Mouse (Mus musculus): Measurements from ENCODE around the gene Olfr522. TPM values are rescaled to one million over a fixed set of nuclear protein-coding genes. Genes with fewer than 3 reads are reported as not detected.

Olfr522 gene
- polyA plus RNA-seq, 1 experiment from 2014 or later, result not detected

DNA sequence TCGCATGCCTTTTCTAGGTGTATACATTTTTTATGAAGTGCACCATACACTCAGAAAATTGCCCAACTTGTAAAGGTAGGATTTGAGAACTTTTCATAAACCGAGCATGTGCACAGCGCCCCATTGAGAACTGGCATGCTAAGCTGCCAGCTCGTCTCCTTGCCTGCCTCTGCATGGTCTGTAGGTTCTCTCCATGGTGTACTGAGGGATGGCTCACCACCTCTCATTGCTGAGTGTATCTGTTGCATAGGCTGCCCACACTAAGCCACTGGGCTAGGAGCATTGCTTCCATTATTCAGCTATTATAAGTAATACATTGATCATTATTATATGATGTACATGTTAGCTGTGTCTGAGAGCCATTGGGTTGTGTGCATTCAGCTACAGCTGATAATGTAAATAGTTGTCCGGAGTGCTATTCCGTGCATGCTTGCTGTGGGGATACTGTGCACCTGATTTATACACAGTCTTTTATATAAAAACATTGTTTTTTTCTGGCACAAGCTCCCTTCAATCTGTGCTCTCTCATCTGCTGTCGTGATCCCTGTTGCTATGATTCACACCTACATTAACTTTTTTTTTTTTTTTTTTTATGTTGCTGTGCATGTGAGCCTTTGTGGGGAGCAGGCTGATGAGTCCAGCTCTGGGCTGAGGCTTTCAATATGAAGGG lies 23.3 kb upstream of the Olfr522 start:
- H3K4me1 ChIP-seq, result no peaks in the 10 kb centered on the region
- no peaks in the 10 kb centered on the region for H3K9me3 ChIP-seq
- no peaks in the 10 kb centered on the region for H3K27me3 ChIP-seq (ENCODE audit: poor library complexity, severe bottlenecking)
- no peak overlapping the region for H3K4me3 ChIP-seq
- no peak overlapping the region for H3K27ac ChIP-seq
- no peak for DNase-seq (ENCODE audit: extremely low spot score, low spot score)
- H3K36me3 ChIP-seq (replicated peaks), result no peaks in the 10 kb centered on the region
- 84% methylated on average over 7 of the region's 7 CpGs for WGBS

DNA sequence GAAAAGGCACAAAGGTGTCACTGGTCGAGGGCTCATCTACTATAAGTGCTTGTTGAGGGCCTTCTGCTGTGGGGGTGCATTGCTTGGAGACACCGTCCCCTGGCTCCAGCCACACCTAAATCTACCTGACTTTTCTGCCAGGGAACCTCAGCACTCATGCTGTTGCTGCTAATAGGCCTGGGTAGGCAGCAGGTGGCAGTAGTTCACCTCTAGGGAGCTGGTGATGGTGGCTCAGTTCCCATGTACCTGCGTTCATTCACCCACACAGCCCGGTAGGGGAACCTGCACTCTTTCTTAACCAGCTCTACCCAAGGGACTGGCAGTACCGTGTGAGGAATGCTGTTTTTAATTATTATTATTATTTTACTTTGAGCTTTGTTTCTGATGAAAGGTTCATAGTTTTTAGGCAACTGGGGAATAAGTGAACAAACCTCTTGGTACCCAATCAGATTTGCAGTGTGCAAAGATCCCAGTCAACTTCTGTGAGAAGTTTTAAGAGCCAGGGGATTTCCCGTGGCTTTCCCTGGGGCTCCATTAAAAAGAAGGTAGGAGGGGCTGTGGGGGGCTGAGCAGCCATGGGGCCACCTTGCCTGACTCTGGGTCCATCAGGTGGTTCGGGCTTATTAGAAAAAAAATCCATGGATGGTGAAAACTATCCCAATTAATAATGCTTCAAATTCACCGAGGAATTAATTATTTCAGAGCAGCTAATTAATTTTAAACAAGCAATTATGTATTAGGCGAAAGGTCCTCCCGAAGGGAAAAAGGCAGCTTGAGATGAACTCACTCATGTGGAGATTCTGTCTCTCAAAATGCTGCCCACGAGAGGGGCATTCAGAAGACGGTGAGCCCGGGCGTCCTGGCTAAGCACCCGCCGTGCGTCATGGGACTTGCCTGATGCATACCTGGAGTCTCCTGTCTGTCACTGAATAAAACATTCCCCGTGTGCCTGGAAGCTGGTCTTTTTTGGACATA lies 22.4 kb upstream of the Olfr522 start:
- Histone ChIP-seq H3K9me3 (no peaks in the 10 kb centered on the region), H3K27ac (no peak overlapping the region), H3K27me3 (ENCODE audit: poor library complexity, severe bottlenecking) (no peaks in the 10 kb centered on the region), H3K36me3 (replicated peaks) (no peaks in the 10 kb centered on the region), H3K4me1 (no peaks in the 10 kb centered on the region), H3K4me3 (no peak overlapping the region)
- DNase-seq (ENCODE audit: extremely low spot score, low spot score), result no peak
- WGBS, result 66% methylated on average over 18 of the region's 18 CpGs

DNA sequence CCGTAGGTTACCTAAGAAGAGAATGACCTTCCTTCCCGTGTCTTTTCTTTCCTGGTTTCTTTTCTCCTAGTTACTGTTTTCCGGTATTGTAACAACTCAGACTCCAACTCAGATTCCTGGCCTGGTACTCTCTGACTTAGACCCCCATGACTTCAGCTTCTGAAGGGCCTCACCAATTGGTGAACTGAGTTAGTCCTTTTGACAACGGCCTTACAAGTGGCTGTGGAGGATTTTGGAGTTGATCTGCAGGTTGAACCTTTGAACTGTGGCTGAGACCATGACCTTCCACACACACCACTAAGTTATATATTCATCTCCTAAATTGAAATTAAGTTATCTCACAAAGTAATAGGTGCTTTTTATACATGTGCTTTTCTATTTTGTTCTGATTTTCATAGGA lies 19.6 kb upstream of the Olfr522 start:
- Histone ChIP-seq H3K4me1 (no peaks in the 10 kb centered on the region), H3K27me3 (ENCODE audit: poor library complexity, severe bottlenecking) (no peaks in the 10 kb centered on the region), H3K27ac (no peak overlapping the region), H3K36me3 (replicated peaks) (no peaks in the 10 kb centered on the region), H3K9me3 (no peaks in the 10 kb centered on the region), H3K4me3 (no peak overlapping the region)
- no peak for DNase-seq (ENCODE audit: extremely low spot score, low spot score)
- WGBS, result 89% methylated on average over 4 of the region's 4 CpGs

DNA sequence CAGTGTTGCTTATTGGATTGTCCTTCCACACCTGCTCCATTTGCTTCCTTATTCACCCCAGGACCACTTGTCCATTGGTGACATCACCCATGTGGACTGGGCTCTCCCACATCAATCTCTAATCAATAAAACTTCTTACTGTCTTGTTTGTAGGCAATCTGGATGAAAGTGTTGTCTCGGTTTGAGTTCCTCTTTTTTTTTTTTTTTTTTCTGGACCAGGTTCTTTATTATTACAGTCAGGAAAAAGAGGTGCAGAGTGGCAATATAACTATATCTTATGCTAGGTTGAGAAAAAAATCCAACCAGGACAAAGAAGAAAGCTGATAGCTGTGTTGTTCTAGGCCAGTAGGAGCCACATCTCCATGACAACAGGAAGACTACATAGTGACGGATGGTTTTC lies 16.1 kb upstream of the Olfr522 start:
- Histone ChIP-seq H3K4me1 (no peaks in the 10 kb centered on the region), H3K36me3 (replicated peaks) (no peaks in the 10 kb centered on the region), H3K27ac (no peak overlapping the region), H3K4me3 (no peak overlapping the region), H3K9me3 (no peaks in the 10 kb centered on the region), H3K27me3 (ENCODE audit: poor library complexity, severe bottlenecking) (no peaks in the 10 kb centered on the region)
- DNase-seq (ENCODE audit: extremely low spot score, low spot score), result no peak
- 86% methylated on average over 2 of the region's 2 CpGs for WGBS

DNA sequence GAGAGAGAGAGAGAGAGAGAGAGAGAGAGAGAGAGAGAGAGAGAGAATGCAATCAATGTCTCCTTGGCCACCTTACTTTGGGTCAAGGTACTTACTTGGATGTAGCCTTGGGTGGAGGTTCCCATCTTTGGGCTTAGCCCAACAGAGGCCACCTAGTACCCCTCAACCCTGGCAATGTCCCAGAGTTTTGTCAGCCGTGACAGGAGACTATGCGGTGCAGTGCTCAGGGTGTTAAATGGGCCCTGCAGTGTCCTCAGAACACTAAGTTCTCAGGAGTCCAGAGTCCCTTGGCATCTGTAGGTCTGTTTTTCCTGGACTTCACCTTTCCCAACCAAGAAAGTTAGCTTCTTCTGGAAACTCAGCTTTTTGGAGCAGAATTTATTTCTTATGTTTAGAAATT lies 14.6 kb upstream of the Olfr522 start:
- H3K27ac ChIP-seq, result no peak overlapping the region
- 94% methylated on average over 2 of the region's 2 CpGs for WGBS
- DNase-seq (ENCODE audit: extremely low spot score, low spot score), result no peak
- H3K36me3 ChIP-seq (replicated peaks), result no peaks in the 10 kb centered on the region
- no peak overlapping the region for H3K4me3 ChIP-seq
- no peaks in the 10 kb centered on the region for H3K9me3 ChIP-seq
- H3K4me1 ChIP-seq, result no peaks in the 10 kb centered on the region
- H3K27me3 ChIP-seq (ENCODE audit: poor library complexity, severe bottlenecking), result no peaks in the 10 kb centered on the region

DNA sequence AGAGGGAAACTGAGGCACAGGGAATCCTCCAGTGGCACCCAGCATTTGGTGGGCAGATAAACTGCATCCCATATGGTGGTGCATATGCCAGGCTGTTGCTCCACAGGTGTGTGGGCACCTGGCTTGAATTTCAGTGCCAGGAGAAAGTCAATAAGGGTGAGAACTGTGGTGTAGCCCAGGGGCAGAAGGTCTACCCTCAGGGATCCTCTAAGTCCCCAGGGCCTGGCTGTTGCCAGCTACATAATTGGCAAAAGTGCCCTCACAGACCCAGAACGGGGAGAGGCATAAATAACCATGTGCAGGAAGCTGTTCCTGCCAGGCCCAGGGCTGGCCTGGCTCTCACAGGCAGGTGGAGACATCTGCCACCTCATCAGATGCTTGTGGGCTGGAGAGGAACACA lies 8.4 kb upstream of the Olfr522 start, which contains the start of gene Olfr523:
TSS of gene Olfr523 (plus strand) at position 282 of the 400 bp plus-strand sequence.
- Histone ChIP-seq H3K9me3 (no peaks in the 10 kb centered on the region; the same call in 1 of the 2 replicates), H3K27me3 (ENCODE audit: poor library complexity, severe bottlenecking) (no peaks in the 10 kb centered on the region), H3K4me1 (no peaks in the 10 kb centered on the region), H3K4me3 (no peak within 1 kb of the TSS), H3K36me3 (replicated peaks) (no peaks in the 10 kb centered on the region), H3K27ac (no peak within 1 kb of the TSS)
- 68% methylated on average over 1 of the region's 1 CpGs for WGBS
- no peak for DNase-seq (ENCODE audit: extremely low spot score, low spot score)

DNA sequence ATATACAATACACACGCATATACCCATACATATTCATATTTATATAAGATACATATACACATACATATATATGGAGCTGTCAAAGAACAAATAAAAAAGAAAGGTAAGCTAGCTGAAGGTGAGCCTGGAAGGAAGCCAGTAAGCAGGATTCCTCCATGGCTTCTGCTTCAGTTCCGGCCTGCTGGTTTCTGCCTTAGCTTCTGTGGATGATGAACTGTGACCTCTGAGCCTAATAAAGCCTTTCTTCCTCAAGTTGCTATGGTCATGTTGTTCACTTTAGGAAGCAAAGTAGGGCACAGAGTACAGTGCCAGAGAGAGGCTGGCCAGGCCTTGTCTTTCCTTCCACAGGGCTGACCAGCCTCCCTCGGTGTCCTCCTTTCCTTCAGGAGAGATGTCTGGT lies 6.3 kb upstream of the Olfr522 start:
- no peak overlapping the region for H3K27ac ChIP-seq
- no peak overlapping the region for H3K4me3 ChIP-seq
- H3K36me3 ChIP-seq (replicated peaks), result no peaks in the 10 kb centered on the region
- no peaks in the 10 kb centered on the region for H3K27me3 ChIP-seq (ENCODE audit: poor library complexity, severe bottlenecking)
- H3K4me1 ChIP-seq, result no peaks in the 10 kb centered on the region
- WGBS, result 91% methylated on average over 3 of the region's 3 CpGs
- DNase-seq (ENCODE audit: extremely low spot score, low spot score), result no peak
- no peaks in the 10 kb centered on the region; the same call in 1 of the 2 replicates for H3K9me3 ChIP-seq

DNA sequence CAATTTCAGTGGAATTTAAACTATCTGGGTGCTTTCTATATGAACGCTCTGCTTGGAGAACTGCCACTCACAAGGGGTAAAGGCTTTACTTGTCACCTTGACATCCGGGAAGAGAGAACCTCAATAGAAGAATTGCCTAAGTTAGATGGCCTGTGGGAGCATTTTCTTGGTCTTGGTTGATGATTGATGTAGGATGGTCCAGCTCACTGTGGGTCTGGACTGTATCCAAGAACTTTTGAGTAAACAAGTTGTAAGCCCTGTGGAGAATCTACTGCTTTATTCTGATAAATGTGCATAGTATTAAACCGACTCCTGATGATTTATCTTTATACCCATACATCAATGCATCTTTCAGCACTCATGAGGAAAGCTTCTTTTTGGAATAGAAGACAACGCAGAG lies 4.8 kb upstream of the Olfr522 start:
- Histone ChIP-seq H3K4me1 (no peaks in the 10 kb centered on the region), H3K27me3 (ENCODE audit: poor library complexity, severe bottlenecking) (no peaks in the 10 kb centered on the region), H3K27ac (no peak overlapping the region), H3K9me3 (no peaks in the 10 kb centered on the region; the same call in 1 of the 2 replicates), H3K4me3 (no peak overlapping the region), H3K36me3 (replicated peaks) (no peaks in the 10 kb centered on the region)
- WGBS, result 85% methylated on average over 4 of the region's 4 CpGs
- no peak for DNase-seq (ENCODE audit: extremely low spot score, low spot score)

DNA sequence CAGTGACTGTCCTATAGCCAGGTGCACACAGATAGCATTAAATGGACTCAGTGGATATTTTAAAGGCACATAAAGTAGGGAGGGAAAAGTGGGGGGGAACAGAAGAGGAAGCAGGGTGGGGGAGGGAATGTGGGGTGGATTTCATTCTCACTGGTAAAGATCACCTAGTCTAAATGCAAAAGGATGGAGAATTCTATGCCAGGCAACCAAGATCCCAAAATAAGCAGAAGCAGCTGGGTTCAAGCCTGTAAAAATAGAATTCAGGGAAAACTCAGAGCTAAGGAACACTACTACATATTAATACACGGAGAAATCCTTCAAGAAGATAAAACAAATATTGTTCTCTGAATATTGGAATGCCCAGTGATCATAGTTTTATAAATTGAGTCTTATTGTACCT lies 3.4 kb upstream of the Olfr522 start:
- no peaks in the 10 kb centered on the region; the same call in 1 of the 2 replicates for H3K9me3 ChIP-seq
- H3K27ac ChIP-seq, result no peak overlapping the region
- 76% methylated on average over 1 of the region's 1 CpGs for WGBS
- H3K4me3 ChIP-seq, result no peak overlapping the region
- no peaks in the 10 kb centered on the region for H3K36me3 ChIP-seq (replicated peaks)
- DNase-seq (ENCODE audit: extremely low spot score, low spot score), result no peak
- no peaks in the 10 kb centered on the region for H3K27me3 ChIP-seq (ENCODE audit: poor library complexity, severe bottlenecking)
- H3K4me1 ChIP-seq, result no peaks in the 10 kb centered on the region

DNA sequence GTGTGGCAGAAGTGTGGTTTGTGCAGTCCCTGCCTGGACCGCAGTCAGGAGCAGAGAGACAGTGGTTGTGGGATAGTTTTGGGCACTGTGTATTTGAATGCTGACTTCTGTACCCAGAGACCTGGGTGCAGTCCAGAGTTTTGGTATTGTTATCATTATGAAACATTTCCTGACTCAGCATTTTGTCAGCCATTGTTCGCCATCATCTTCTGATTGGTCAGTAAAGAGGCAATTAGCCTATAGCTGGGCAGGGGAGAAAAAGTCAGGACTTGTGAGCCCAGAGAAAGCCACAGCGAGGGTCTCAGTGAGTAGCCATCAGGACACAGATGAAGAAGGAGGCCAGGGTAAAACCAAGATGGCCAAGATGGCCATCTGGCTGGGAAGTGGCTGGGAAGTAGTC lies 4.2 kb downstream of the Olfr522 start:
- 78% methylated on average over 3 of the region's 3 CpGs for WGBS
- H3K4me1 ChIP-seq, result no peaks in the 10 kb centered on the region
- H3K27me3 ChIP-seq (ENCODE audit: poor library complexity, severe bottlenecking), result peaks cover 25% of the 10 kb centered on the region
- no peak overlapping the region for H3K27ac ChIP-seq
- H3K9me3 ChIP-seq, result no peaks in the 10 kb centered on the region
- H3K36me3 ChIP-seq (replicated peaks), result no peaks in the 10 kb centered on the region
- no peak overlapping the region for H3K4me3 ChIP-seq
- DNase-seq (ENCODE audit: extremely low spot score, low spot score), result no peak

DNA sequence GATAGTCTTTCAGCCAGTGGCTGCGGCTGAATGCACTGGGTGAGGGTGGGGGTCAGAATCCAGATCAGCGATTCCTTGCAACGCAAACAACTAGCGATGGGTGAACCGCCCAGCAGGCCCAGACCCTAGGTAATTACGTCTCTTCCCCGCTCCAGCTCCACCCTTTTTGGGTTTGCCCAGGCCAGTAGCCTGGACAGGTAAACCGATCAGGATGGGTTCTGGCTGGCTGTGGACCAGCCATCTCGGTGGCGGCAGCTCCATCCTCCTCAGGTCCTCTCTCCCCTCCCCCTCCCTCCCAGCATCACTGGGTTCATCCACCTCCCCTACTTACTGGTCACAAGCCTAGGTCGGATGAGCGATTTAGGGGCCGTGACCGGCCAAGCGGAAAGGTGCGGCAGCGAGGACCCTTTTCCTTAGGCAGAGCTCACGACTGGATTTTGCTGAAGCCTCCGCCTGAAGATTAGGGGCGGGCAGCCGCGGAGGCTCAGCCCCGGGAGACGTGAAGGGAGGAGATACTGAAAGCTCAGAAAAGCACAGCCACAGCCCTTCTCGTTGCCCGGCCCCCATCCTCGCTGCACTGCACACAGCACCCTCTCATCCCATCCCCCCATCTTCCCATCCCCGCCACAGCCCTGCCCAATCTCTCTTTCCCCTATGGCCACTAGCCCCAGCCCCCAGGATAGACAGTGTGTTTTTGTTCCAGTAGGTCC lies 10.2 kb downstream of the Olfr522 start, which contains the start of gene Sprn:
TSS of gene Sprn (minus strand) at position 660 of the 710 bp plus-strand sequence.
- WGBS, result 2% methylated on average over 28 of the region's 28 CpGs
- Histone ChIP-seq H3K27ac (no peak within 1 kb of the TSS), H3K4me1 (peaks cover 24% of the 10 kb centered on the region), H3K36me3 (replicated peaks) (0 out of 2 replicates have a peak, but pooled peaks cover 2% of the 10 kb centered on the region), H3K9me3 (no peaks in the 10 kb centered on the region), H3K4me3 (peak within 1 kb of the TSS; percentile 49), H3K27me3 (ENCODE audit: poor library complexity, severe bottlenecking) (peaks cover 70% of the 10 kb centered on the region)
- DNase-seq (ENCODE audit: extremely low spot score, low spot score), result peak; percentile 25

DNA sequence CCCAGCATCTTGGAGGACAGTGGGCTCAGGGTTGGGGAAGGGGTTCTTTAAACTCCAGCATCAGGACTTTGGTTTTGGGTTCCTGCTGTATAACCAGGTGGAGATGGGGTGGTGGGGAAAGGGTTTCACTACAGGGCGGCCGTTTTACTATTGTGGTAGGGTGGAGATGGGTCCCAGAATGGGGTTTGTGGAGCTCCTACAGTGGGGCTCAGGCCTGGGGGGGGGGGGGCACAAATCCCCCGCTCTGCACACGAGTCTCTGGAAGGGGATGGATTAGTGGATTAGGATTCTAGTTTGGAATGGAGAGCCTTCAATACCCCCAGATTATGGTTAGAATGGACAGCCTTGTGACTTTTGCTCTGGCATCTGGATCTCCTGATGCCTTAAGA lies 10.7 kb downstream of the Olfr522 start:
- Histone ChIP-seq H3K4me1 (peaks cover 24% of the 10 kb centered on the region), H3K9me3 (no peaks in the 10 kb centered on the region), H3K27me3 (ENCODE audit: poor library complexity, severe bottlenecking) (peaks cover 70% of the 10 kb centered on the region), H3K4me3 (peak overlapping the region; percentile 49), H3K36me3 (replicated peaks) (0 out of 2 replicates have a peak, but pooled peaks cover 2% of the 10 kb centered on the region), H3K27ac (no peak overlapping the region)
- 18% methylated on average over 4 of the region's 4 CpGs for WGBS
- no peak for DNase-seq (ENCODE audit: extremely low spot score, low spot score)

Measured in forebrain, embryonic 10.5 days (tissue).